Mouse (Mus musculus) hindbrain, postnatal 0 days (tissue): ENCODE measurements around the gene Spg21. TPM values are rescaled to one million over a fixed set of nuclear protein-coding genes. Genes with fewer than 3 reads are reported as not detected.

Source experiments
- ATAC-seq: fragments of 200-750 bp; cut with Nextera tagmentation; 2 replicates; pipeline ENCODE4 v1.8.0; 2017; ENCODE audit warnings: mild to moderate bottlenecking, moderate TSS enrichment, moderate library complexity
- DNase-seq: peaks from one replicate; pipeline ENCODE4 v3.0.0-alpha.2; 2015; ENCODE audit warnings: low spot score
- H3K27ac ChIP-seq: fragments of 300-500 bp; sonication (generic); 2 replicates; pipeline ENCODE4 v1.5.1; 2014; ENCODE audit warnings: mild to moderate bottlenecking
- H3K27me3 ChIP-seq: fragments of 300-500 bp; sonication (generic); 2 replicates; pipeline ENCODE4 v1.6.1; 2014; ENCODE audit warnings: low read length, mixed read lengths; ENCODE audit not compliant: insufficient read depth
- H3K36me3 ChIP-seq: fragments of 300-500 bp; sonication (generic); 2 replicates; pipeline ENCODE4 v1.6.1; 2014; ENCODE audit warnings: low read length, mixed read lengths; ENCODE audit not compliant: insufficient read depth
- H3K4me1 ChIP-seq: fragments of 300-500 bp; sonication (generic); 2 replicates; pipeline ENCODE4 v1.6.1; 2014; ENCODE audit warnings: antibody characterized with exemption, low read length, mixed read lengths; ENCODE audit not compliant: insufficient read depth
- H3K4me2 ChIP-seq: fragments of 300-500 bp; sonication (generic); 2 replicates; pipeline ENCODE4 v1.6.1; 2014; ENCODE audit warnings: low read depth, mild to moderate bottlenecking, low read length, moderate library complexity, mixed read lengths
- H3K4me3 ChIP-seq: fragments of 300-500 bp; sonication (generic); 2 replicates; pipeline ENCODE4 v1.5.1; 2014; ENCODE audit warnings: low read length
- H3K9ac ChIP-seq: fragments of 300-500 bp; sonication (generic); replicated peaks from 2 replicates; pipeline ENCODE4 v1.6.1; 2014; ENCODE audit warnings: mild to moderate bottlenecking, low read length, moderate library complexity, mixed read lengths
- H3K9me3 ChIP-seq: fragments of 300-500 bp; sonication (generic); 2 replicates; pipeline ENCODE4 v1.6.1; 2016; ENCODE audit warnings: low read length, mixed read lengths
- CTCF ChIP-seq: IDR thresholded peaks from 2 replicates; pipeline ENCODE4 v1.5.1; 2016; ENCODE audit warnings: antibody characterized with exemption, control low read depth, low read depth
- WGBS: fragments of 180-500 bp; shearing (Covaris S2); extraction: QIAGEN DNeasy Blood & Tissue Kit; methylation state at CpG from one replicate; pipeline ENCODE4 v1.1.7; 2014; 5-methylcytosine and 5-hydroxymethylcytosine counted together
- polyA plus RNA-seq: library from polyadenylated mRNA; unstranded; fragments of >200 nt; fragmentation: Nextera tagmentation; extraction: Ambion mirVana; gene quantifications from 2 replicates; pipeline ENCODE4 v1.2.1, GENCODE M21; 2015
- total RNA-seq: library from RNA; depleted of rRNA; stranded (reverse); fragments of >200 nt; gene quantifications from 2 replicates; pipeline ENCODE4 v1.2.3, GENCODE M21; 2014

Gene Spg21
- total and polyA plus RNA-seq, 2 experiments from 2014 or later, result 71.6 to 99.3 TPM

DNA sequence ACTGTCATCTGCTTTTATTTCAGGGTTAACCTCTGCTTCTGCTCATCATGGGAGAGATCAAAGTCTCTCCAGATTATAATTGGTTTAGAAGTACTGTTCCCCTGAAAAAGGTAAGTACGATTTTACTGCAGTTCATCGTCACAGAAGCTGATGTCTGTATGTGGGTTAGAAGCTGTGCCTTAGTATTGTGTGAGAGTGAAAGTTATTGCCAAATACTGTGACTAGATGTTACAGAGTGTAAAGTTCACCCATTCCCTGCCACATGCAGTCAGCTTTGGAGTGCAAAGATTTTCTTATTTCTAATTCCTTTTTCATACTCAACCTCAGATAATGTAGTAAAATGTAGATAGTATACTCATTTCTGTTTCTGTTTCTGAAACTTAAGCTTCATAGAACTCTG lies 4.5 kb downstream of the Spg21 start:
- H3K36me3 ChIP-seq, result peaks cover 29% of the 10 kb centered on the region
- no peak overlapping the region for H3K27ac ChIP-seq
- peaks cover 9% of the 10 kb centered on the region for H3K4me1 ChIP-seq
- TF ChIP-seq CTCF, result no peak
- DNase-seq, result no peak
- ATAC-seq, result no peak
- H3K9me3 ChIP-seq, result no peaks in the 10 kb centered on the region
- WGBS, result 96% methylated on average over 2 of the region's 2 CpGs
- no peak overlapping the region for H3K4me3 ChIP-seq
- no peaks in the 10 kb centered on the region for H3K27me3 ChIP-seq
- H3K9ac ChIP-seq, result no peak overlapping the region
- H3K4me2 ChIP-seq, result no peak overlapping the region

- ATAC-seq (no peak), DNase-seq (no peak)
- TF ChIP-seq CTCF, result no peak
- Histone ChIP-seq H3K27ac (no peak overlapping the region), H3K9ac (no peak overlapping the region), H3K9me3 (no peaks in the 10 kb centered on the region), H3K36me3 (peaks cover 35% of the 10 kb centered on the region), H3K4me3 (no peak overlapping the region), H3K27me3 (no peaks in the 10 kb centered on the region), H3K4me1 (no peaks in the 10 kb centered on the region), H3K4me2 (no peak overlapping the region)
- WGBS, result 64% methylated on average over 11 of the region's 11 CpGs
Observed at GRCm38 (mm10) chr9:65467686-65468085, 6.9 kb downstream of the Spg21 start.

- 87% methylated on average over 4 of the region's 4 CpGs for WGBS
- no peak overlapping the region for H3K4me2 ChIP-seq
- DNase-seq (no peak), ATAC-seq (no peak)
- no peak overlapping the region for H3K9ac ChIP-seq
- no peaks in the 10 kb centered on the region for H3K4me1 ChIP-seq
- H3K4me3 ChIP-seq, result no peak overlapping the region
- H3K27me3 ChIP-seq, result no peaks in the 10 kb centered on the region
- peaks cover 62% of the 10 kb centered on the region for H3K36me3 ChIP-seq
- no peak overlapping the region for H3K27ac ChIP-seq
- no peak for TF ChIP-seq CTCF
- no peaks in the 10 kb centered on the region for H3K9me3 ChIP-seq
Observed at GRCm38 (mm10) chr9:65472769-65473168, 12.0 kb downstream of the Spg21 start.

GRCm38 (mm10) chr9:65479158-65479557 lies 18.4 kb downstream of the Spg21 start:
- no peak overlapping the region for H3K9ac ChIP-seq
- H3K27me3 ChIP-seq, result no peaks in the 10 kb centered on the region
- WGBS, result 91% methylated on average over 8 of the region's 8 CpGs
- DNase-seq (no peak), ATAC-seq (no peak)
- no peak overlapping the region for H3K27ac ChIP-seq
- no peak for TF ChIP-seq CTCF
- peaks cover 64% of the 10 kb centered on the region for H3K36me3 ChIP-seq
- no peaks in the 10 kb centered on the region for H3K9me3 ChIP-seq
- H3K4me1 ChIP-seq, result no peaks in the 10 kb centered on the region
- no peak overlapping the region for H3K4me3 ChIP-seq
- no peak overlapping the region for H3K4me2 ChIP-seq

- no peak for ATAC-seq
- whole genome bisulfite sequencing, result 76% methylated on average over 5 of the region's 5 CpGs
- H3K9ac ChIP-seq, result no peak overlapping the region
- TF ChIP-seq CTCF, result no peak
- H3K4me3 ChIP-seq, result no peak overlapping the region
- no peak overlapping the region for H3K27ac ChIP-seq
- no peak for DNase-seq
- no peaks in the 10 kb centered on the region for H3K9me3 ChIP-seq
- H3K4me1 ChIP-seq, result no peaks in the 10 kb centered on the region
- H3K4me2 ChIP-seq, result no peak overlapping the region
- peaks cover 64% of the 10 kb centered on the region for H3K36me3 ChIP-seq
- H3K27me3 ChIP-seq, result no peaks in the 10 kb centered on the region
Observed at GRCm38 (mm10) chr9:65480071-65480470, 19.3 kb downstream of the Spg21 start.

- Histone ChIP-seq H3K36me3 (peaks cover 11% of the 10 kb centered on the region), H3K27me3 (no peaks in the 10 kb centered on the region), H3K9me3 (no peaks in the 10 kb centered on the region), H3K27ac (no peak overlapping the region), H3K4me1 (no peaks in the 10 kb centered on the region), H3K4me2 (no peak overlapping the region), H3K9ac (no peak overlapping the region), H3K4me3 (no peak overlapping the region)
- DNase-seq, result no peak
- no peak for ATAC-seq
- TF ChIP-seq CTCF, result no peak
- WGBS, result 97% methylated on average over 3 of the region's 3 CpGs
Observed at GRCm38 (mm10) chr9:65491476-65491875, 30.7 kb downstream of the Spg21 start.

DNA sequence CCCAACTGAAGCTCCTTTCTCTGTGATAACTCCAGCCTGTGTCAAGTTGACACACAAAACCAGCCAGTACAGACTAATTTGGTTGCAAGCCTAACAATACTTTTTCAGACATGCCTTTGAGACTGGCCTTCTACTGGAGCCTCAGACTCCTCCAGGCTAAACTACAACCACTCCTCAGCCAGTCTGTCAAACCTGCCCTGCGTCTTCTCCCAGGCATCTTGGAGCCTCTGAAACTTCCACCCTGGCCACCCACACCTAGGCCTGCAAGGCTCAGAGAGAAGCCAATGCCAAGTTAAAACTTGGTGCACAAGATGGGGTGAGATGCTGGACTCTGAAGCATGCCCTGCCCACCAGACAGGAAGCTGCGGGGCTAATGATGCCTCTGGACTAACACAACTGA lies 31.6 kb downstream of the Spg21 start:
- H3K4me1 ChIP-seq, result no peaks in the 10 kb centered on the region
- no peaks in the 10 kb centered on the region for H3K9me3 ChIP-seq
- ATAC-seq (no peak), DNase-seq (no peak)
- no peak for TF ChIP-seq CTCF
- H3K9ac ChIP-seq, result no peak overlapping the region
- H3K4me2 ChIP-seq, result no peak overlapping the region
- H3K27me3 ChIP-seq, result no peaks in the 10 kb centered on the region
- peaks cover 2% of the 10 kb centered on the region for H3K36me3 ChIP-seq
- H3K4me3 ChIP-seq, result no peak overlapping the region
- WGBS, result 86% methylated on average over 2 of the region's 2 CpGs
- no peak overlapping the region for H3K27ac ChIP-seq
